Mouse (Mus musculus) mesoderm, embryonic 11.5 days (tissue): ENCODE measurements at regions not wholly inside any gene's neighbourhood (a gene's known extent, or its start where the extent isn't known, plus 50 kb on each side); places are given as distances from the start of the nearest gene placed in this dataset.

Experiments used
- DNase-seq: peaks from one replicate; pipeline ENCODE4 v3.0.0-alpha.2; 2012; ENCODE audit warnings: low read depth, low spot score

DNA sequence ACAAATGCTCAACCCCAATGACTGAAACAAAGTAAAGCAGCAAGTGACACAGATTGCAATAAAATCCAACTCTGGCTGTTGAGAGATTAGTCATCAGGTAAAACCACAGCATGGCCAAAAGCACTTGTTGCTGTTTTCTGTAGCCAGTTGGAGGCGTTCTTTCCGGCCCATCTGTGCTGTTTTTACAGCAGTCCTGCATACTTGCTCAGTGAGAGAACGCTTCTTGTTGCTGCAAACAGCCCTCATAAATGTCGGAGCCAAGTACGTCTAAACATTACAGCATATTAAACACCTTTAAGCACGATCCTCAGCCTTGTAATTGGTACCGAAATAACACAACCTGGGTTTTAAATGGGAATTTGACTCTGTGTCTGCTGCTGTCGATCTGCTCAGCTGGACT lies 65.6 kb upstream of the Hs3st3a1 start:
- no peak for DNase-seq

DNA sequence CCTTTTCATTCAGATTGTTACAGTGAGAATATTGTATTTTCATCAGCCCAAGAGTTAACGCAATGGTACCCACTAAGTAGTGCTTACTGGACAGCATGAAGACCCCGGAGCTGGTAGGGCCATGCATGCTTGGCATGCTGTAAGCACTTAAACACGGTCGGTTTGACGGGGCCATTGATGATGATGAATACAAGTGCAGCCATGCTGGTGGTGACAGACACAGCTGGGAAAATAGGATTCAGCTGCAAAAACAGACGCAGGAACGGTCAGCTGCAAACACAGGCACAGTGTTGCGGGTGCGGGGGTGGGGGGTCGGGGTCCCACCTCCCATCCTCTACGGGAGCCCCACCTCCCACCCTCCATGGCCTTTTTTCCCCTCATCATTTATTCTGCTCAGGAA lies 99.7 kb upstream of the Hs3st3a1 start:
- peak; percentile 55 for DNase-seq

DNA sequence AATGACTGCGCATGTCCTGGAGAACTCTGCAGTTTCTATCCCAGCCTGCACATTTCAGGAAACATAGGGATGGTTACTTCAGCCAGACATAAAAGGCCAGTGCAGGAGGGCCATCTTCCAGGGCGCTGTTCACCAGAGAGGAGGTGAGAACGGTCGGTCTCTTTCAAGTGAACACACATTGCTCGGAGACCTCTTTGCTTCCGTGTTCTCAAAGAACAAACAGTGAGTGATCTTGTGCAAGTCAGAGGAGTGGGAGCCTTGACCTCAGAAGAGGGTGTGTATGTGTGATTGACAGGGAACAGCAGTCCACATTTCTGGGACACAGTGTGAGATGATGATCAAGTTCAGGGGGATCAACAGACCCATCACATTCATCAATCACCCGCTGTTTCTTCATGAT lies 102.7 kb upstream of the Hs3st3a1 start:
- DNase-seq = no peak

DNA sequence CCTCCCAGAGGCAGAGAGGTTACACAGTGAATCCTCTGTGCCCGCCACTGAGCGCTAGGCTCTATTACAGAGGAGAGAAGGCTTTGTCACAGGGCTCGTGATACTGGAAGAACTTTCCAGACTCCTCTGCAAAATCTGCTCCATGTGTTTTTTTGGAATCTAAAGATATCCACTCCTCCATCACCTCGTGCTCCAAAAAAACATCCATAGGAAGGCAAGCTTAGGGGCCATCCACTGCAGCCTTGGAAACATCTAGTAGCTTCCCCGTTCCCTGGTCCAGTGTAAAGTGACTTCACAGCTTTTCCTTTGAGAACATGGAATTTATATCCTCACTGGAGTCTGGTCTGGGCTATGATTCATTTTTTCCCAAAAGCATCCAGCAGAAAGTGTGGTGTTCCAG lies 103.3 kb upstream of the Hs3st3a1 start:
- no peak for DNase-seq

DNA sequence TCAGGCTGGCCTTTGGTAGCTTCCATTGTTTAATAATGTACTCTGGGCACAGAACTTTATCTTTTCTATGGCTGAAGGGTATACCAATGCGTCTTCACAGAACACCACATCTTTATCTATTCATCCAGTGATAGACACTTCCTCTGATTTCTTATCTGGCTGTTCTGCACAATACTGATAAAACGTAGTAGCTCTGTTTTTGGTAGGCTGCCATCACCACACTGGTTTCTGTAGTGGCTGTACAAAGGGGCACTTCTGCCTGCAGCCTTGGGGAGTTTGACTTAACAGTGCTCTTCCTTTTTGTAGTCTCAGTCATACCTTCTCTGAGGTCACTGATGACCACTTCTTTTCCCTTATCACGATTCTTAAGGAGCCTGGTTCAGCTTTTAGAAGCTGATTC lies 106.0 kb upstream of the Hs3st3a1 start:
- DNase-seq = no peak

GRCm38 (mm10) chr11:64327771-64328170 lies 107.4 kb upstream of the Hs3st3a1 start:
- DNase-seq = no peak

- no peak for DNase-seq
These were observed 108.5 kb upstream of the Hs3st3a1 start for GRCm38 (mm10) chr11:64326646-64327045.

- no peak for DNase-seq
These were observed 113.2 kb upstream of the Hs3st3a1 start for GRCm38 (mm10) chr11:64321900-64322425.

DNA sequence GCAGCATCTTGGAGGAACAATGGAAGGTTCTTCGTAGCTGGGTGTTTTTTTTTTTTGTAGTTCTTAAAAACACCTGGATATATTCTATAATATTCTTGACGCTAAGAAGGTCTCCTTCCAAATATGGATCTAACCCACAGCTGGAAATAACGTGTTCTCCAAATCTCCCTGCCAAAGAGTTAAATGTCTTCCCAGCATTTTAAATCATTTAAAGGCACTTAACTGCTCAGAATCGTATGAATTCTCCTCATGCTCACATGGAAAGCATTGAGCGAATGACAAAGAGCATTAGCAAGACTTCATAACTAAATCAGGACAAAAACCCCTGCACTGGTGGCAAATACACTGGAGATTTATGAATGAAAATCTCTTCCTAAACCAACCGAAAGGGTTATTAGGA lies 117.7 kb upstream of the Hs3st3a1 start:
- no peak for DNase-seq

DNA sequence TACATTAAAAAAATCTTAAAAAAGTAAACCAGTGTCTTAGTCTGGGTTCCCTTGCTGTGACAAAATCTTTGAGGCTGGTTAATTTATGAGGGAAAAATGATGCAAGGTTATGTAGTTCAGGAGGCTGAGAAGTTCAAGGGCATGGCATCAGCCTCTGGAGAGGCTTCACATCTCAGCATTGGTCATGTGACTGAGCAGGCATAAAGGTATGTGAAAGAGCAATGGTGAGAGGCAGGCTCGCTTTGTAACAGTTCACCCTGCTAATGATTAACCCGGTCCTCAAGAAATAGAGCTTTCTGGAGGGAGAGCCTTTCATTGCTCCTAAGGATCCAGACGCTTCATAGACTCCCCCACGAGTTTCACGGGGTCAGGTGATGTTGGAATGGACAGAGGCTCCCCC lies 120.1 kb upstream of the Hs3st3a1 start:
- DNase-seq = no peak

DNA sequence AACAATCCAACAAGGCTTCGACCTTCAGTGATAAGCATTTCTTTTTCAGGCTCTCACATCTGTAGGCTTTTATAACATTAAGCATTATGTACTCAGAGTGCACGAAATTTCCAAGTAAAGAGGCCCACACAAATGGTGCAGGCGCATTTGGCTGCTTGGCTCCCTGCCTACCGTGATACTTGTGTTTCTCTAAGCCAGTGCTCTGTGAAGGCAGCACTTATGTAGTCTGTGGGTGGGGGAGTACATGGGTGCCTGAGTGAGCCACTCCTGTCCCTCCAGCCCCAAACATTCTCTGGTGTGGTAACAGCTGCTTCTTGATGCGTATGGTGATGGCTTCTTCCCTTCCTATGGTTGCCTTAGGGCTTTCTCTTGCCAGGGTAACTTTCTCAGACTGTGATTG lies 121.9 kb upstream of the Hs3st3a1 start:
- no peak for DNase-seq

GRCm38 (mm10) chr11:64309881-64310280 lies 125.3 kb upstream of the Hs3st3a1 start:
- DNase-seq = no peak

GRCm38 (mm10) chr11:64297825-64298224 lies 137.3 kb upstream of the Hs3st3a1 start:
- DNase-seq = peak; percentile 27

DNA sequence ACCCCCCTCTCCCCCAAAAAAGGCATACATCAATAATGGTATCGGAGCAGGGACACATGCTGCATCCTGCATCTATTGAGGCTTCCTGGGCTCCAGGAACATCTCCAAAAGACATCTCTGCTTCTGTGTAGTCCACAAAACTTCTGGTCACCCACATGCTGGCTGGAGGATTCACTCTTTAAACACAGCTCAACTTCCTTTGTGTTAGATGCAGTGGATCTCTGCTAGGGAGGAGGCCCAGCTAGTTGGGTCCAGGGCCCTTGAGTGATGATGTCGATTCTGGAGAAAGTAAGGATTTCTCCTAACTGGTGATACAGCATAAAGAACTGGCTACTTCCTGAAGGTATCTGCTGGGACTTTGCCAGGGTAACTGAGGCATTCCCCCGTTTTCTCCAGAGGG lies 146.9 kb upstream of the Hs3st3a1 start:
- no peak for DNase-seq

GRCm38 (mm10) chr11:64287499-64287898 lies 147.6 kb upstream of the Hs3st3a1 start:
- DNase-seq = no peak

GRCm38 (mm10) chr11:64281781-64282180 lies 153.4 kb upstream of the Hs3st3a1 start:
- no peak for DNase-seq

- DNase-seq = peak; percentile 47
These were observed 156.7 kb upstream of the Hs3st3a1 start for GRCm38 (mm10) chr11:64278259-64279003.

GRCm38 (mm10) chr11:64273726-64274125 lies 161.4 kb upstream of the Hs3st3a1 start:
- no peak for DNase-seq

GRCm38 (mm10) chr11:64273214-64273613 lies 161.9 kb upstream of the Hs3st3a1 start:
- no peak for DNase-seq

- no peak for DNase-seq
These were observed 167.0 kb upstream of the Hs3st3a1 start for GRCm38 (mm10) chr11:64268121-64268520.

DNA sequence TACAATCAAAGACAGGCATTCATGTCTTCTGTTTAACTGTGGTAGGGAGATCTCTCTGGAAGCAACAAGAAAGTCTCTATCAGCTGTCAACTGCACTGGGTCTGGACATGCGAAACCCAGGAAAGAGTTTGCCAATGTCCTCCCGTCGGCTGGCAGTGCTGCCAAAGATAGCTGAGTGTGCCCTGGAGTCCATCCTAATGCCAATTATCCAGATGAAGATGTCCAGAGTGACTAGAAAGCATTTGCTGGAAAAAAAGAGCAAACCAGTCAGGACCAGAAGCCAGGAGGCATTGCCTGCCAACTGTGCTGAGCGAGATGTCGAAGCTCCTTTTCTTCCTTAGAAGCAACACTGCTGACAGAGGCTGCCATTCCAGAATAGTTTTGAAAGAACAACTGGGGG lies 167.6 kb upstream of the Hs3st3a1 start:
- no peak for DNase-seq

DNA sequence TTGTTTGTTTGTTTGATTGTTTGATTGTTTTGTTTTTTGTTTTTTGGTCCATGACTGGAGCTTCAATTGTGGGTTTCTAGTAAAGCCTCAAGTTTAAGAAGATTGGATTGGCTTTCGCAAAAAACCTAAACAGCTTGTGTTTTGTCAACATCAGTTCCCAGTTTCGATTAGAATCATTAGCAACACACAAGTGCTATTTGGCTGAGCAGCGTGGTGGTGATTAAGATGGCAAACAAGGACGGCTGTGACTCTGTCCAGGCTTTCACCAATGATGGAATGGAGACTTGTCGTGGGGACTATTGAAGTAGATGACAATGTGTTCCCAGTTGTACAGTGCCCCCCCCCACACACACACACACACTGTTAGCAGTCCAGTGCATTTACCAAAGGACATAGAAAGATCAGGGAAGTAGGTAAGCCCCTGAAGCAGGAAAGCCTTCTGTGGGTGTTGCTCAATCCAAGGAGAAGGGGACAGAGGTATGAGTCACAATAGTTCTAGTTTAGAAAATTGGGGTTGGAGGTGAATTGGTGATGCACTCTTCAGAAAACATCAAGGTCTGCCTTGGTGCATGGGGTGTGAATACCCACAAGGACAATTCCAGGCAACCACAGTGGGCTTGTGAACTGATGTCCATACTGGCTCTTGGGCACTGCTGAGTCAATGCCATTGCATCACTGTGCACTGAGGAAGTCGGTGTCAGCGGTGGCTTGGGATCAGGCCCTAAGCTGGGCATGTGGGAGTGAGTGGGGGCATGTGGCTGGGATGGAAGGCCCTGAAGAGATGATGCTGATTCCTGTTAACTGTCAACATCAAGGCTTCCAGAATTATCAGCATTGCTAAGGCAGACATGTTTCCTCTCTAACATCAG lies 174.5 kb upstream of the Cox10 start:
- DNase-seq = no peak

GRCm38 (mm10) chr11:64236873-64237272 lies 157.6 kb upstream of the Cox10 start:
- DNase-seq = no peak
